In genomic region chr14:27067866-27068271, GRCm38 (mm10) we compare ENCODE assay signal across 9 mouse cellular contexts. TPM values are rescaled to one million over a fixed set of nuclear protein-coding genes. Genes with fewer than 3 reads are reported as not detected.
DNase-seq lines count a peak whose midpoint lies in the region; ATAC-seq and TF ChIP-seq lines count a peak whose summit lies in the region.
"Had no signal": no experiment of that assay in that cellular context is flagged by ENCODE, and none has a peak within 500 bp of the region (broad histone marks: within the 10 kb centered on the region; RNA-seq: fewer than 3 reads in every experiment).

No protein-coding gene starts in this region.

- H3K4me2 ChIP-seq in heart, embryonic 15.5 days: no peak overlapping the region
- peak overlapping the region; percentile 11; the same call in 1 of the 2 replicates for H3K4me2 ChIP-seq in embryonic facial prominence, embryonic 11.5 days (ENCODE audit: low read depth, low read length)
- no peak overlapping the region; the same call in 1 of the 2 replicates for H3K4me2 ChIP-seq in hindbrain, embryonic 16.5 days (ENCODE audit: low read length)
- H3K4me2 ChIP-seq in midbrain, postnatal 0 days (ENCODE audit: low read depth, low read length, poor library complexity, severe bottlenecking): peak overlapping the region; percentile 32

- no peaks in the 10 kb centered on the region for H3K9me3 ChIP-seq in heart, embryonic 15.5 days (replicated peaks)
- no peaks in the 10 kb centered on the region for H3K9me3 ChIP-seq in embryonic facial prominence, embryonic 11.5 days (replicated peaks; ENCODE audit: control insufficient read depth, low read length)
- H3K9me3 ChIP-seq in hindbrain, embryonic 16.5 days (ENCODE audit: control insufficient read depth, low read length): no peaks in the 10 kb centered on the region
- no peaks in the 10 kb centered on the region for H3K9me3 ChIP-seq in midbrain, postnatal 0 days (ENCODE audit: low read length)

- no peak for TF ChIP-seq CTCF in midbrain, postnatal 0 days (IDR thresholded peaks at IDR 0.05)

- no peaks in the 10 kb centered on the region for H3K36me3 ChIP-seq in heart, embryonic 15.5 days
- no peaks in the 10 kb centered on the region for H3K36me3 ChIP-seq in embryonic facial prominence, embryonic 11.5 days (replicated peaks; ENCODE audit: control insufficient read depth, insufficient read depth, low read depth, low read length)
- no peaks in the 10 kb centered on the region for H3K36me3 ChIP-seq in hindbrain, embryonic 16.5 days (ENCODE audit: control insufficient read depth, insufficient read depth, low read length)
- H3K36me3 ChIP-seq in midbrain, postnatal 0 days (ENCODE audit: insufficient read depth, low read length): no peaks in the 10 kb centered on the region

- no peak for DNase-seq in heart, postnatal 14 days
- peak; percentile 92 for DNase-seq in embryonic facial prominence, embryonic 11.5 days (ENCODE audit: low spot score)
- peak; percentile 59 for DNase-seq in midbrain, postnatal 0 days (ENCODE audit: low spot score)
- no peak for DNase-seq in adrenal gland, postnatal 10 days
- no peak for DNase-seq in layer of hippocampus, adult 18-20 months (ENCODE audit: low spot score in 2 of 2)
- DNase-seq: gastrocnemius, postnatal 14 days had no signal

- peak overlapping the region; percentile 25; the same call in 1 of the 2 replicates for H3K27ac ChIP-seq in heart, embryonic 15.5 days
- peak overlapping the region; percentile 90 for H3K27ac ChIP-seq in embryonic facial prominence, embryonic 11.5 days (replicated peaks; ENCODE audit: low read depth, low read length)
- peak overlapping the region; percentile 39; the same call in 1 of the 2 replicates for H3K27ac ChIP-seq in hindbrain, embryonic 16.5 days (ENCODE audit: low read depth, low read length)
- H3K27ac ChIP-seq in midbrain, postnatal 0 days (ENCODE audit: low read depth, low read length): peak overlapping the region; percentile 51; the same call in 1 of the 2 replicates

- no peak overlapping the region for H3K4me3 ChIP-seq in heart, embryonic 15.5 days
- no peak overlapping the region for H3K4me3 ChIP-seq in embryonic facial prominence, embryonic 11.5 days (ENCODE audit: low read depth, low read length)
- no peak overlapping the region for H3K4me3 ChIP-seq in hindbrain, embryonic 16.5 days (ENCODE audit: low read length)
- H3K4me3 ChIP-seq in midbrain, postnatal 0 days (ENCODE audit: low read depth, low read length): no peak overlapping the region

- H3K27me3 ChIP-seq in heart, embryonic 15.5 days: no peaks in the 10 kb centered on the region
- no peaks in the 10 kb centered on the region for H3K27me3 ChIP-seq in embryonic facial prominence, embryonic 11.5 days (ENCODE audit: control insufficient read depth, insufficient read depth, low read length)
- no peaks in the 10 kb centered on the region for H3K27me3 ChIP-seq in hindbrain, embryonic 16.5 days (replicated peaks; ENCODE audit: control insufficient read depth, insufficient read depth, low read length)
- no peaks in the 10 kb centered on the region for H3K27me3 ChIP-seq in midbrain, postnatal 0 days (ENCODE audit: insufficient read depth, low read length)

- intact Hi-C loops in heart, postnatal 14 days (cut with DNase I): no loop called here

- H3K9ac ChIP-seq in heart, embryonic 15.5 days: no peak overlapping the region
- peak overlapping the region; percentile 13; the same call in 1 of the 2 replicates for H3K9ac ChIP-seq in embryonic facial prominence, embryonic 11.5 days (replicated peaks; ENCODE audit: low read length)
- H3K9ac ChIP-seq in hindbrain, embryonic 16.5 days (ENCODE audit: low read depth, low read length): 0 out of 2 replicates have a peak overlapping the region, but pooled peaks have one; percentile 5
- no peak overlapping the region for H3K9ac ChIP-seq in midbrain, postnatal 0 days (replicated peaks; ENCODE audit: low read length, poor library complexity, severe bottlenecking)

- peaks cover 42% of the 10 kb centered on the region for H3K4me1 ChIP-seq in heart, embryonic 15.5 days (replicated peaks)
- H3K4me1 ChIP-seq in embryonic facial prominence, embryonic 11.5 days (ENCODE audit: control insufficient read depth, insufficient read depth, low read length): peaks cover 34% of the 10 kb centered on the region
- H3K4me1 ChIP-seq in hindbrain, embryonic 16.5 days (ENCODE audit: control insufficient read depth, insufficient read depth, low read depth, low read length): peaks cover 24% of the 10 kb centered on the region
- peaks cover 13% of the 10 kb centered on the region for H3K4me1 ChIP-seq in midbrain, postnatal 0 days (ENCODE audit: insufficient read depth, low read length)

- ATAC-seq in heart, embryonic 15.5 days (replicated peaks; ENCODE audit: insufficient number of reproducible peaks, insufficient read depth, low FRiP score, low read depth): no peak
- ATAC-seq in embryonic facial prominence, embryonic 11.5 days (replicated peaks; ENCODE audit: insufficient number of reproducible peaks, low FRiP score, low TSS enrichment, low read depth): no peak; the same call in 1 of the 2 replicates
- peak; percentile 67 for ATAC-seq in hindbrain, embryonic 16.5 days
- ATAC-seq in midbrain, postnatal 0 days (ENCODE audit: low FRiP score): peak; percentile 65
- no peak for ATAC-seq in frontal cortex, adult (ENCODE audit: low TSS enrichment)

- WGBS in heart, embryonic 15.5 days: 50% methylated on average over 6 of the region's 6 CpGs
- 18% methylated on average over 6 of the region's 6 CpGs for WGBS in embryonic facial prominence, embryonic 11.5 days
- WGBS in hindbrain, embryonic 16.5 days: 23% methylated on average over 6 of the region's 6 CpGs
- 16% methylated on average over 6 of the region's 6 CpGs for WGBS in midbrain, postnatal 0 days

RNA-seq across cellular contexts. Expression of gene Il17rd, which starts 29.1 kb away (rescaled TPM):
- 1.1 and 1.2 TPM in 2 replicates for polyA plus RNA-seq in heart, embryonic 15.5 days (2015; fragmentation: Nextera tagmentation; extraction: Ambion mirVana)
- 1 to 10 TPM; 6.5 to 7.2 TPM for total RNA-seq in heart, postnatal 14 days (2021)
- 6.7 and 6.9 TPM in 2 replicates for polyA plus RNA-seq in embryonic facial prominence, embryonic 11.5 days (2014; fragmentation: Nextera tagmentation; extraction: Ambion mirVana)
- 2.5 and 2.8 TPM in 2 replicates for polyA plus RNA-seq in hindbrain, embryonic 16.5 days (2015; fragmentation: Nextera tagmentation; extraction: Ambion mirVana)
- 9.1 TPM in 2 replicates for total RNA-seq in midbrain, postnatal 0 days (2014; rRNA removed)
- polyA plus RNA-seq in midbrain, postnatal 0 days (2015; fragmentation: Nextera tagmentation; extraction: Ambion mirVana): 1.2 and 1.5 TPM in 2 replicates
- 1 to 10 TPM; 3.9 to 4.7 TPM for total RNA-seq in adrenal gland, postnatal 10 days (2021)
- 1 to 10 TPM; 3.6 to 3.9 TPM for total RNA-seq in layer of hippocampus, adult 18-20 months (2021)

RNA-seq across cellular contexts. Expression of gene Arhgef3, which starts 46.8 kb away (rescaled TPM):
- polyA plus RNA-seq in heart, embryonic 15.5 days (2015; fragmentation: Nextera tagmentation; extraction: Ambion mirVana): 14.7 and 15.4 TPM in 2 replicates
- total RNA-seq in heart, postnatal 14 days (2021): 10 to 100 TPM; 30.6 to 32.1 TPM
- 5.4 and 6.8 TPM in 2 replicates for polyA plus RNA-seq in embryonic facial prominence, embryonic 11.5 days (2014; fragmentation: Nextera tagmentation; extraction: Ambion mirVana)
- 16.0 and 18.4 TPM in 2 replicates for polyA plus RNA-seq in hindbrain, embryonic 16.5 days (2015; fragmentation: Nextera tagmentation; extraction: Ambion mirVana)
- 17.0 and 18.6 TPM in 2 replicates for total RNA-seq in midbrain, postnatal 0 days (2014; rRNA removed)
- 11.1 and 13.3 TPM in 2 replicates for polyA plus RNA-seq in midbrain, postnatal 0 days (2015; fragmentation: Nextera tagmentation; extraction: Ambion mirVana)
- 10 to 100 TPM; 36.5 to 37.3 TPM for total RNA-seq in adrenal gland, postnatal 10 days (2021)
- total RNA-seq in layer of hippocampus, adult 18-20 months (2021): 10 to 100 TPM; 84.2 to 92.7 TPM

Comparison
In these comparisons a context has a peak if more than half of its experiments do, and no peak if none do; other contexts are left out.
1. ATAC-seq: peak in hindbrain, embryonic 16.5 days (single experiment) and midbrain, postnatal 0 days (single experiment); none in heart, embryonic 15.5 days (single experiment), embryonic facial prominence, embryonic 11.5 days (single experiment) and frontal cortex, adult (single experiment).
2. H3K27ac ChIP-seq: peak in every context shown above with its lines; median percentile 90 in embryonic facial prominence, embryonic 11.5 days; 51 in midbrain, postnatal 0 days; 39 in hindbrain, embryonic 16.5 days; 25 in heart, embryonic 15.5 days.
3. H3K4me2 ChIP-seq: peak in embryonic facial prominence, embryonic 11.5 days (single experiment) and midbrain, postnatal 0 days (single experiment); none in heart, embryonic 15.5 days (single experiment) and hindbrain, embryonic 16.5 days (single experiment).
4. H3K9ac ChIP-seq: peak in embryonic facial prominence, embryonic 11.5 days (single experiment) and hindbrain, embryonic 16.5 days (single experiment); none in heart, embryonic 15.5 days (single experiment) and midbrain, postnatal 0 days (single experiment).
5. DNase-seq: peak in embryonic facial prominence, embryonic 11.5 days (single experiment) and midbrain, postnatal 0 days (single experiment); none in heart, postnatal 14 days (0 of 2), adrenal gland, postnatal 10 days (single experiment) and layer of hippocampus, adult 18-20 months (0 of 2).